Mouse (Mus musculus) liver, embryonic 11.5 days (tissue): ENCODE measurements around the gene Olfr867. TPM values are rescaled to one million over a fixed set of nuclear protein-coding genes. Genes with fewer than 3 reads are reported as not detected.

Experiments used
- ATAC-seq: fragments of 200-750 bp; cut with Nextera tagmentation; replicated peaks from 2 replicates; pipeline ENCODE4 v1.8.0; 2017; ENCODE audit warnings: moderate number of reproducible peaks, mild to moderate bottlenecking, moderate TSS enrichment, moderate library complexity; ENCODE audit not compliant: low FRiP score
- DNase-seq: peaks from one replicate; pipeline ENCODE4 v3.0.0-alpha.2; 2017; ENCODE audit warnings: low spot score
- H3K27ac ChIP-seq: fragments of 300-500 bp; sonication (generic); 2 replicates; pipeline ENCODE4 v1.5.1; 2014; ENCODE audit warnings: mild to moderate bottlenecking, low read depth, low read length, control low read depth
- H3K27me3 ChIP-seq: fragments of 300-500 bp; sonication (generic); replicated peaks from 2 replicates; pipeline ENCODE4 v1.6.1; 2014; ENCODE audit warnings: low read length, mixed read lengths; ENCODE audit not compliant: control insufficient read depth, insufficient read depth
- H3K36me3 ChIP-seq: fragments of 300-500 bp; sonication (generic); 2 replicates; pipeline ENCODE4 v1.6.1; 2014; ENCODE audit warnings: mild to moderate bottlenecking, low read length, moderate library complexity, mixed read lengths; ENCODE audit not compliant: control insufficient read depth, insufficient read depth
- H3K4me1 ChIP-seq: fragments of 300-500 bp; sonication (generic); replicated peaks from 2 replicates; pipeline ENCODE4 v1.6.1; 2014; ENCODE audit warnings: low read length, mixed read lengths; ENCODE audit not compliant: control insufficient read depth, insufficient read depth
- H3K4me2 ChIP-seq: fragments of 300-500 bp; sonication (generic); 2 replicates; pipeline ENCODE4 v1.6.1; 2014; ENCODE audit warnings: mild to moderate bottlenecking, control low read depth, moderate library complexity
- H3K4me3 ChIP-seq: fragments of 300-500 bp; sonication (generic); 2 replicates; pipeline ENCODE4 v1.5.1; 2014; ENCODE audit warnings: low read depth, low read length, control low read depth
- H3K9ac ChIP-seq: fragments of 300-500 bp; sonication (generic); 2 replicates; pipeline ENCODE4 v1.6.1; 2014; ENCODE audit warnings: low read depth, low read length, control low read depth
- H3K9me3 ChIP-seq: fragments of 300-500 bp; sonication (generic); 2 replicates; pipeline ENCODE4 v1.6.1; 2016; ENCODE audit warnings: low read length, inconsistent platforms, mixed read lengths; ENCODE audit not compliant: control insufficient read depth
- WGBS: fragments of 180-500 bp; shearing (Covaris S2); extraction: QIAGEN DNeasy Blood & Tissue Kit; methylation state at CpG from one replicate; pipeline ENCODE4 v1.1.7; 2014; 5-methylcytosine and 5-hydroxymethylcytosine counted together
- polyA plus RNA-seq: library from polyadenylated mRNA; unstranded; fragments of >200 nt; fragmentation: Nextera tagmentation; extraction: Ambion mirVana; gene quantifications from 2 replicates; pipeline ENCODE4 v1.2.1, GENCODE M21; 2014

Gene Olfr867
- not detected in 2 replicates for polyA plus RNA-seq

- Histone ChIP-seq H3K4me3 (no peak within 1 kb of the TSS), H3K27me3 (no peaks in the 10 kb centered on the region), H3K9me3 (no peaks in the 10 kb centered on the region), H3K4me1 (no peaks in the 10 kb centered on the region), H3K9ac (no peak within 1 kb of the TSS), H3K27ac (no peak within 1 kb of the TSS), H3K36me3 (no peaks in the 10 kb centered on the region), H3K4me2 (no peak within 1 kb of the TSS)
- WGBS, result 64% methylated on average over 1 of the region's 1 CpGs
- ATAC-seq (no peak), DNase-seq (no peak)
These were observed at the start of gene Olfr867 for GRCm38 (mm10) chr9:20057462-20057861. Olfr867 (minus strand) TSS chr9:20057562.

DNA sequence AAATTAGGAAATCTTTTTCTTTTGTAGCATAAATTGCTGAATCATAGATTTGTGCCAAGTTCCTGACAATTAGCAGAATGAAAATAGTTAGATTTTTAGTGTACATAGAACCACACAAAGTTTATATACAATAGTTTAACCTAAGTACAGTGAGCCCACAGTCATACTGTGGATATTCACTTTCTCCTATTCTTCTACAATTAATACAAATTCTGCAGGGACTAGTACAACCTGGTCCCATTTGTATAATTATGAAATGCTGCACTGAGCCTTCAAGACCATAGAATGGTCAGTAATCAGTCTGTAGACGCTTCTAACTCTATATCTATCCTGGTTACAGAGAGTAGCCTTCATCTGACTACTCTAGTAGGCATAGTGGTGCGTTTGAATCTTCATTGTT is 41.0 kb upstream of the Olfr867 start, which contains the start of gene Olfr868:
TSS of gene Olfr868 (plus strand) at position 301 of the 400 bp plus-strand sequence.
- Histone ChIP-seq H3K4me3 (no peak within 1 kb of the TSS), H3K9me3 (peaks cover 4% of the 10 kb centered on the region), H3K4me2 (no peak within 1 kb of the TSS), H3K27ac (no peak within 1 kb of the TSS), H3K9ac (no peak within 1 kb of the TSS), H3K36me3 (no peaks in the 10 kb centered on the region), H3K27me3 (no peaks in the 10 kb centered on the region), H3K4me1 (no peaks in the 10 kb centered on the region)
- ATAC-seq (no peak), DNase-seq (no peak)
- 29% methylated on average over 2 of the region's 2 CpGs for WGBS

DNA sequence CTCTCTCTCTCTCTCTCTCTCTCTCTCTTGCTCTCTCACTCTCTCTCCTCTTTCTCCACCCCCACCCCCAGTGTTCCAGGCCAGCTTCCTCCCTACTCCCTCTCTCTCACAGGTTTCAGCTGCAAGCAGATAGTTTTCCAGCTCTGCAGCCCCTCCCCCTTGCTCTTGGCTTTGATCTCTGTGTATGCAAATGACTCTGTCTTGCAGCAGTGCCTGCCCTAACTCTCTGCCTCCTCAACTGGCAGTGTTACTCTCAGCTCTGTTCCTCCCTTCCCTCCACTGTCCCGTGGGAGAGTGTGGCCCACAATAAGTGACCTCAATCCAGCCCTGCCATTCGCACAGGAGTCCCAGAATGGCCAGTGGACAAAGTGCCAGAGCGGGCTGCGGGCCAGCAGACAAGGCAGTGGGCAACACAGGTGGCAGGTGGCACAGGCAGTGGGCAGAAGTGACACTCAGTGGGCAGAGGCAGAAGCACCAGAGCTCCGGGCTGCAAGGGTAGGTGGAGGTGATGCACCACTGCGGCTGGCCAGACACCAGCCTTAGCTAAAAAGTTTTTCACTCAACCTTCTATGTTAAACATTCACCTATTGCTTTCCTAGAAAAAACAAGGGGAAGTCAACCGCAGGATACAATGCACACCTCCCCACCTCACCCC is 16.3 kb upstream of the Olfr867 start:
- 0 out of 2 replicates have a peak, but pooled peaks have one; percentile 23 for ATAC-seq
- WGBS, result 58% methylated on average over 7 of the region's 7 CpGs
- no peaks in the 10 kb centered on the region for H3K27me3 ChIP-seq

DNA sequence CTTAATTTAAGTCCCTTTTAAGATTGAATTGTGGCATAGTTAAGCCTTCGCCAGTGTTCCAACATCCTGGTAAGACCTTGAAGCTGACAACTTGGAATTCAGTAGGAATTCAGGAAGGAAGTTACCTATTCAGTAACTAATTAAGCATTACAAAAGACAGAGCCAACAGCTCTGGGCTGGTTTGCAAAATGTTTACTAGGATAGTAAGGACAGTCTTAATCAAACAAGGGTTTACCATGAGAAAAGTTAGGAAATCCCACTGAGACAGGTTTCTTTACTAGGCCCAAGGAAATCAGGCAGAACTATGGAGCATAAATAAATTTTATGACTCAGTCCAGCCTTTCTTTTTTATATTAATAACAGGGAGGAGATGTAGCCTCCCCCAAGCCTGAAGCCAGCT is 13.9 kb upstream of the Olfr867 start:
- Histone ChIP-seq H3K27me3 (no peaks in the 10 kb centered on the region), H3K4me1 (no peaks in the 10 kb centered on the region), H3K36me3 (no peaks in the 10 kb centered on the region), H3K9me3 (no peaks in the 10 kb centered on the region; the same call in 1 of the 2 replicates), H3K4me2 (no peak overlapping the region), H3K27ac (no peak overlapping the region), H3K4me3 (no peak overlapping the region), H3K9ac (no peak overlapping the region)
- DNase-seq, result no peak
- 87% methylated on average over 1 of the region's 1 CpGs for WGBS
- ATAC-seq, result no peak

More for the DNA sequence above, 16.3 kb upstream of the Olfr867 start:
- H3K36me3 ChIP-seq, result no peaks in the 10 kb centered on the region
- no peak for DNase-seq
- H3K9ac ChIP-seq, result no peak overlapping the region
- H3K27ac ChIP-seq, result no peak overlapping the region
- H3K4me1 ChIP-seq, result no peaks in the 10 kb centered on the region
- H3K9me3 ChIP-seq, result no peaks in the 10 kb centered on the region; the same call in 1 of the 2 replicates
- H3K4me3 ChIP-seq, result no peak overlapping the region
- no peak overlapping the region for H3K4me2 ChIP-seq

GRCm38 (mm10) chr9:20070236-20070635 is 12.9 kb upstream of the Olfr867 start:
- Histone ChIP-seq H3K36me3 (no peaks in the 10 kb centered on the region), H3K9ac (no peak overlapping the region), H3K4me3 (no peak overlapping the region), H3K4me1 (no peaks in the 10 kb centered on the region), H3K27ac (no peak overlapping the region), H3K4me2 (no peak overlapping the region), H3K27me3 (no peaks in the 10 kb centered on the region), H3K9me3 (no peaks in the 10 kb centered on the region; the same call in 1 of the 2 replicates)
- DNase-seq, result no peak
- WGBS, result 73% methylated on average over 3 of the region's 3 CpGs
- ATAC-seq, result no peak

DNA sequence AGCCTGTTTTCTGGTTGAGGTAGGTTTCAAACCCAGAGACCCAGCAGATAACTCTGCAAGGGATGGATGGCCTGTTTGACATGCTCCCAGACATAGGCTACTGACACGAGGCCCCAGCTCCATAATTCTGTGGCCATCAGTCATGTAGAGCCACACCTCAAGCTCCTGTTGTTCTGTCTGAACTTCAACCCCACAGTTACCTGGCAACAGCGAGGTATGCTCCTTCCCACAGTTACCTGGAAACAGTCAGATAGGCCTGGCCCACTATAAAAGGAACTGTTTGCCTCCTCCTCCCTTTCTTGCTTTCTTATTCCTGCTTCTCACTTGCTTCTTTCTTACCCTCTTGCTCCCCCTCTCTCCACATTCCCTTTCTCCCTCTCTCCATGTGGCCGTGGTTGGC is 9.4 kb downstream of the Olfr867 start:
- Histone ChIP-seq H3K4me1 (no peaks in the 10 kb centered on the region), H3K9ac (no peak overlapping the region), H3K9me3 (no peaks in the 10 kb centered on the region), H3K4me3 (no peak overlapping the region), H3K36me3 (no peaks in the 10 kb centered on the region), H3K27ac (no peak overlapping the region), H3K4me2 (no peak overlapping the region), H3K27me3 (no peaks in the 10 kb centered on the region)
- 56% methylated on average over 3 of the region's 3 CpGs for WGBS
- DNase-seq, result no peak
- no peak for ATAC-seq

- Histone ChIP-seq H3K27me3 (no peaks in the 10 kb centered on the region), H3K4me1 (no peaks in the 10 kb centered on the region), H3K9ac (no peak within 1 kb of the TSS), H3K27ac (no peak within 1 kb of the TSS), H3K9me3 (no peaks in the 10 kb centered on the region), H3K4me3 (no peak within 1 kb of the TSS), H3K4me2 (no peak within 1 kb of the TSS), H3K36me3 (no peaks in the 10 kb centered on the region)
- WGBS, result 63% methylated on average over 2 of the region's 2 CpGs
- no peak for ATAC-seq
- no peak for DNase-seq
These were observed 29.4 kb downstream of the Olfr867 start, which contains the start of gene Olfr866 for GRCm38 (mm10) chr9:20027935-20028334. Olfr866 (minus strand) TSS chr9:20028035.
